Mouse (Mus musculus) kidney, adult 2 months (tissue): ENCODE measurements at regions not wholly inside any gene's neighbourhood (a gene's known extent, or its start where the extent isn't known, plus 50 kb on each side); places are given as distances from the start of the nearest gene placed in this dataset.

Experiments
- DNase-seq: peaks from one replicate; pipeline ENCODE4 v3.0.0; 2021
- H3K27ac ChIP-seq: fragments of 200-500 bp; 2 replicates; pipeline ENCODE4 v1.5.1; 2012; ENCODE audit warnings: low read depth, low read length, control low read depth, inconsistent platforms; ENCODE audit not compliant: insufficient read depth
- H3K27me3 ChIP-seq: fragments of 200-500 bp; replicated peaks from 2 replicates; pipeline ENCODE4 v1.6.1; 2012; ENCODE audit warnings: mild to moderate bottlenecking, moderate library complexity, low read length, inconsistent platforms; ENCODE audit not compliant: control insufficient read depth, insufficient read depth
- H3K36me3 ChIP-seq: fragments of 200-500 bp; 2 replicates; pipeline ENCODE4 v1.6.1; 2012; ENCODE audit warnings: mild to moderate bottlenecking, moderate library complexity, low read length, inconsistent platforms; ENCODE audit not compliant: control insufficient read depth, insufficient read depth
- H3K4me1 ChIP-seq: fragments of 200-500 bp; 2 replicates; pipeline ENCODE4 v1.6.1; 2011; ENCODE audit warnings: low read length; ENCODE audit not compliant: control insufficient read depth, insufficient read depth
- H3K4me3 ChIP-seq: fragments of 200-500 bp; 2 replicates; pipeline ENCODE4 v1.5.1; 2011; ENCODE audit warnings: mild to moderate bottlenecking, low read depth, low read length, control low read depth; ENCODE audit not compliant: insufficient read depth
- CTCF ChIP-seq: fragments of 200-500 bp; conservative IDR thresholded peaks from 2 replicates; pipeline ENCODE4 v1.5.1; 2011; ENCODE audit warnings: low read depth, mild to moderate bottlenecking, control low read depth, low read length, moderate library complexity, mixed read lengths; ENCODE audit not compliant: insufficient read depth, insufficient read length
- POLR2A ChIP-seq: fragments of 200-500 bp; IDR thresholded peaks from one replicate; pipeline ENCODE4 v1.6.1; 2011; ENCODE audit warnings: low read depth, low read length, control low read depth
- WGBS: fragments of 180-500 bp; shearing (Covaris S2); methylation state at CpG from one replicate; pipeline ENCODE4 v1.1.7; 2018; 5-methylcytosine and 5-hydroxymethylcytosine counted together

GRCm38 (mm10) chr10:117997796-117998195 is 143.8 kb upstream of the Mdm1 start:
- H3K36me3 ChIP-seq, result no peaks in the 10 kb centered on the region
- H3K27me3 ChIP-seq, result no peaks in the 10 kb centered on the region
- no peak overlapping the region for H3K4me3 ChIP-seq
- 89% methylated on average over 5 of the region's 5 CpGs for WGBS
- DNase-seq, result no peak
- TF ChIP-seq POLR2A (no peak), CTCF (no peak)
- H3K27ac ChIP-seq, result no peak overlapping the region
- peaks cover 5% of the 10 kb centered on the region; the same call in 1 of the 2 replicates for H3K4me1 ChIP-seq

- H3K4me1 ChIP-seq, result no peaks in the 10 kb centered on the region
- no peaks in the 10 kb centered on the region for H3K36me3 ChIP-seq
- TF ChIP-seq CTCF, result no peak
- no peak for TF ChIP-seq POLR2A
- no peaks in the 10 kb centered on the region for H3K27me3 ChIP-seq
- DNase-seq, result no peak
- no peak overlapping the region for H3K27ac ChIP-seq
- no peak overlapping the region for H3K4me3 ChIP-seq
- 80% methylated on average over 3 of the region's 3 CpGs for WGBS
Measured at GRCm38 (mm10) chr10:118000591-118000990, 141.0 kb upstream of the Mdm1 start.

- H3K4me3 ChIP-seq, result no peak overlapping the region
- no peak for DNase-seq
- no peaks in the 10 kb centered on the region for H3K27me3 ChIP-seq
- 64% methylated on average over 4 of the region's 4 CpGs for WGBS
- no peaks in the 10 kb centered on the region for H3K36me3 ChIP-seq
- no peak overlapping the region for H3K27ac ChIP-seq
- no peak for TF ChIP-seq POLR2A
- no peak for TF ChIP-seq CTCF
- H3K4me1 ChIP-seq, result no peaks in the 10 kb centered on the region
Measured at GRCm38 (mm10) chr10:118001501-118001900, 140.1 kb upstream of the Mdm1 start.

- TF ChIP-seq CTCF, result no peak
- TF ChIP-seq POLR2A, result no peak
- WGBS, result 81% methylated on average over 7 of the region's 7 CpGs
Measured at GRCm38 (mm10) chr10:118001971-118002370, 139.6 kb upstream of the Mdm1 start.

GRCm38 (mm10) chr10:118002559-118002958 is 139.1 kb upstream of the Mdm1 start:
- 90% methylated on average over 4 of the region's 4 CpGs for WGBS
- no peak overlapping the region for H3K27ac ChIP-seq
- no peaks in the 10 kb centered on the region for H3K27me3 ChIP-seq
- no peaks in the 10 kb centered on the region for H3K4me1 ChIP-seq
- DNase-seq, result no peak
- no peak overlapping the region for H3K4me3 ChIP-seq
- no peaks in the 10 kb centered on the region for H3K36me3 ChIP-seq
- TF ChIP-seq POLR2A, result no peak
- TF ChIP-seq CTCF, result no peak

More at GRCm38 (mm10) chr10:118001971-118002370, 139.6 kb upstream of the Mdm1 start:
- Histone ChIP-seq H3K27ac (no peak overlapping the region), H3K4me3 (no peak overlapping the region), H3K36me3 (no peaks in the 10 kb centered on the region), H3K4me1 (no peaks in the 10 kb centered on the region), H3K27me3 (no peaks in the 10 kb centered on the region)
- no peak for DNase-seq

- H3K27ac ChIP-seq, result no peak overlapping the region
- no peak for DNase-seq
- 81% methylated on average over 10 of the region's 10 CpGs for WGBS
- H3K4me3 ChIP-seq, result no peak overlapping the region
- no peaks in the 10 kb centered on the region for H3K27me3 ChIP-seq
- H3K36me3 ChIP-seq, result no peaks in the 10 kb centered on the region
- TF ChIP-seq CTCF, result no peak
- no peak for TF ChIP-seq POLR2A
- no peaks in the 10 kb centered on the region for H3K4me1 ChIP-seq
Measured at GRCm38 (mm10) chr10:118003179-118003578, 138.4 kb upstream of the Mdm1 start.

GRCm38 (mm10) chr10:118003739-118004361 is 137.8 kb upstream of the Mdm1 start:
- H3K27ac ChIP-seq, result no peak overlapping the region
- H3K4me1 ChIP-seq, result no peaks in the 10 kb centered on the region
- no peaks in the 10 kb centered on the region for H3K36me3 ChIP-seq
- H3K27me3 ChIP-seq, result no peaks in the 10 kb centered on the region
- TF ChIP-seq CTCF (no peak), POLR2A (no peak)
- WGBS, result 18% methylated on average over 16 of the region's 16 CpGs
- DNase-seq, result peak; percentile 47
- no peak overlapping the region for H3K4me3 ChIP-seq
